Mouse (Mus musculus) lung, embryonic 16.5 days (tissue): Measurements from ENCODE around the gene Cartpt. TPM values are rescaled to one million over a fixed set of nuclear protein-coding genes. Genes with fewer than 3 reads are reported as not detected.
A peak's percentile ranks its signal among the peaks of the same experiment; 100 is the strongest.

Source experiments
- ATAC-seq: fragments of 200-750 bp; cut with Nextera tagmentation; 2 replicates; pipeline ENCODE4 v1.8.0; 2017; ENCODE audit warnings: low read depth, mild to moderate bottlenecking, moderate library complexity
- H3K27ac ChIP-seq: fragments of 300-500 bp; sonication (generic); 2 replicates; pipeline ENCODE4 v1.5.1; 2014; ENCODE audit warnings: mild to moderate bottlenecking, control low read depth, low read length
- H3K27me3 ChIP-seq: fragments of 300-500 bp; sonication (generic); 2 replicates; pipeline ENCODE4 v1.6.1; 2014; ENCODE audit warnings: low read depth, low read length, mixed read lengths; ENCODE audit not compliant: control insufficient read depth, insufficient read depth
- H3K36me3 ChIP-seq: fragments of 300-500 bp; sonication (generic); 2 replicates; pipeline ENCODE4 v1.6.1; 2014; ENCODE audit warnings: low read length; ENCODE audit not compliant: control insufficient read depth, insufficient read depth
- H3K4me1 ChIP-seq: fragments of 300-500 bp; sonication (generic); replicated peaks from 2 replicates; pipeline ENCODE4 v1.6.1; 2014; ENCODE audit warnings: low read length, mixed read lengths; ENCODE audit not compliant: control insufficient read depth, insufficient read depth
- H3K4me2 ChIP-seq: fragments of 300-500 bp; sonication (generic); 2 replicates; pipeline ENCODE4 v1.6.1; 2014; ENCODE audit warnings: low read depth, low read length, control low read depth
- H3K4me3 ChIP-seq: fragments of 300-500 bp; sonication (generic); 2 replicates; pipeline ENCODE4 v1.5.1; 2014; ENCODE audit warnings: mild to moderate bottlenecking, low read length, control low read depth
- H3K9ac ChIP-seq: fragments of 300-500 bp; sonication (generic); 2 replicates; pipeline ENCODE4 v1.6.1; 2014; ENCODE audit warnings: low read length, control low read depth
- H3K9me3 ChIP-seq: fragments of 300-500 bp; sonication (generic); 2 replicates; pipeline ENCODE4 v1.6.1; 2016; ENCODE audit warnings: low read length; ENCODE audit not compliant: control insufficient read depth
- WGBS: fragments of 180-500 bp; shearing (Covaris S2); extraction: QIAGEN DNeasy Blood & Tissue Kit; methylation state at CpG from one replicate; pipeline ENCODE4 v1.1.7; 2014; 5-methylcytosine and 5-hydroxymethylcytosine counted together
- polyA plus RNA-seq: library from polyadenylated mRNA; unstranded; fragments of >200 nt; fragmentation: Nextera tagmentation; extraction: Ambion mirVana; gene quantifications from 2 replicates; pipeline ENCODE4 v1.2.1, GENCODE M21; 2015

Cartpt gene
- 1.1 and 1.4 TPM in 2 replicates for polyA plus RNA-seq

DNA sequence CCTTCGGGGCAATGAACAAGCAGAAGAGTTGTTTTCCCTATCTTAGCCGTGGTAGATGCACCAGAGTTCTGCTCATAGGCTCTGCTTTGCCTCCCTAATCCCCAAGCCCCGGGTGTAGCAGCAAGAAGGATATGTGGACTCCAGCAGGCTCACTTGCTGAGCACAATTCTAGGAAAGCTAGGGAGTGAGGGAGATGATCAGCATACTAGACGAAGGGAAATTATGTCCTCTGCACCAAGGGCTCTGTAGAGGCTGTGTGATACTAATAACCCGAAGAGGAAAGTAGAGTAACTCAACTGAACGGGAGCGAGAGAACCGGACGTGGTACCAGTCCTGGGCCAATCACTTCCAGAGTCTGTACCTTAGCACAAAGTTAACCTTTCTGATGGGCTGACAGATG is at the start of gene Cartpt:
Gene Cartpt (minus strand): TSS at position 127 of the 400 bp plus-strand sequence.
- Histone ChIP-seq H3K4me1 (0 out of 2 replicates have a peak, but pooled peaks cover 2% of the 10 kb centered on the region), H3K9me3 (no peaks in the 10 kb centered on the region), H3K4me2 (peak within 1 kb of the TSS; percentile 25; the same call in 1 of the 2 replicates), H3K27ac (no peak within 1 kb of the TSS), H3K4me3 (no peak within 1 kb of the TSS; the same call in 1 of the 2 replicates), H3K27me3 (peaks cover 22% of the 10 kb centered on the region), H3K9ac (no peak within 1 kb of the TSS), H3K36me3 (no peaks in the 10 kb centered on the region)
- no peak for ATAC-seq
- WGBS, result 53% methylated on average over 9 of the region's 9 CpGs

DNA sequence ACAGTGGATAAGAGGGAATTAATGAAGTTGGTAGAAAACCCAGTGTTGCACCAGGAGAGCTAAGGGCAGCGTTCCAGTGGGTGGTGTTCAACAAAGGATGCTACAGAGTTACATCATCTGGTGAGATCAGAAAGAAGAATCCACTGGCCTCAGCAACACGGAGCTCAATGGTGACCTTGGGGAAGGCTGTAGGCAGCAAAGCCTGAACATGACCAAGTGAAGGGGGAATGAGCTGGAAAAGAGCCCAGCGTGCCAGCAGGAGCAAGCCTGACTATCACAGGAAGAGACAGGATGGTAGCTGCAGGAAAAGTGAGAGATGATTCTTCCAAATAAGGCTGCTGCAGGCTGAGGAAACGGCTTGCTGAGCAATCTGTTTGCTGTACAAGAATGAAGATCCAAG is 46.5 kb upstream of the Cartpt start:
- no peaks in the 10 kb centered on the region for H3K4me1 ChIP-seq
- 71% methylated on average over 4 of the region's 4 CpGs for WGBS
- no peak for ATAC-seq

DNA sequence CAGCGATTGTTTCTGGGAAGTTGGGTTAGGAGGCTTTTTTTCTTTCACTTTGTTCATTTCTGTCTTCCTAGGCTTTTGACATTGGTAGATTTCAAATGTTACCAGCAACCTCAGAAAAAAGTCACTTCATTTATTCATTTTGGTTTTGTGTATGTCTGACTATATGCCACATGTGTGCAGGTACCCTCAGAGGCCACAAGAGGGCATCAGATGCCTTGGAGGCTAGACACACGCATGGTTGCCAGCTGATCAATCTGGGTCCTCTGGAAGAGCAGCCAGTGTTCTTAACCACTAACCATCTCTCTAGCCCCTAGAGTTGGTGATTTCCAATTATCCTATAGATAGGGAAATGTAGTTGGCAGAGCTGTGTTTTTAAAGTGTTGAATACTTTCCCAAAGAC is 42.6 kb upstream of the Cartpt start:
- Histone ChIP-seq H3K27ac (no peak overlapping the region), H3K36me3 (0 out of 2 replicates have a peak, but pooled peaks cover 2% of the 10 kb centered on the region), H3K9ac (no peak overlapping the region), H3K9me3 (no peaks in the 10 kb centered on the region), H3K4me2 (no peak overlapping the region), H3K4me3 (no peak overlapping the region), H3K27me3 (no peaks in the 10 kb centered on the region), H3K4me1 (no peaks in the 10 kb centered on the region)
- no peak for ATAC-seq
- 85% methylated on average over 2 of the region's 2 CpGs for WGBS

More for the DNA sequence above, 46.5 kb upstream of the Cartpt start:
- H3K27me3 ChIP-seq, result no peaks in the 10 kb centered on the region
- H3K4me2 ChIP-seq, result no peak overlapping the region
- no peak overlapping the region for H3K4me3 ChIP-seq
- no peak overlapping the region for H3K9ac ChIP-seq
- 0 out of 2 replicates have a peak, but pooled peaks cover 2% of the 10 kb centered on the region for H3K36me3 ChIP-seq
- no peaks in the 10 kb centered on the region for H3K9me3 ChIP-seq
- H3K27ac ChIP-seq, result no peak overlapping the region

DNA sequence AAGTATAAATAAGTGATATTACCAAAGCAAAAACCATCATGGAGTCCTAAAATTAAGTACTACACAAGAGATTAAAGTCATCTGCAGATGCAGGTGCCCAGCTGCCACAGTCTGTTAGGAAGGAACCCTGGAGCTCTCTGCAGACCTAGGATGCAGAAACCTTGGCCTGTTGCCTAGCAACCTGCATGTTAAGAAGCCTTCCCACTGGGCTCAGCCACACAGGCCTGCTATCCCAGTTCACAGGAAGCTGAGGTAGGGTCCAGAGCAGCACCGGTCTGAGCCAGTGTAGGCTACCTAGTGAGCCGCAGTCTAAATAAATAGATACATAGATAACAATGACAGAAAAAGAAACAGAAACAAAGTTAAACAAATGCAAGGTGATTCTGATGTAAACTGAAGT is 39.7 kb upstream of the Cartpt start:
- Histone ChIP-seq H3K27ac (no peak overlapping the region), H3K27me3 (no peaks in the 10 kb centered on the region), H3K4me3 (no peak overlapping the region), H3K4me1 (no peaks in the 10 kb centered on the region), H3K9me3 (no peaks in the 10 kb centered on the region), H3K9ac (no peak overlapping the region), H3K4me2 (no peak overlapping the region), H3K36me3 (no peaks in the 10 kb centered on the region)
- ATAC-seq, result no peak
- WGBS, result 11% methylated on average over 2 of the region's 2 CpGs

DNA sequence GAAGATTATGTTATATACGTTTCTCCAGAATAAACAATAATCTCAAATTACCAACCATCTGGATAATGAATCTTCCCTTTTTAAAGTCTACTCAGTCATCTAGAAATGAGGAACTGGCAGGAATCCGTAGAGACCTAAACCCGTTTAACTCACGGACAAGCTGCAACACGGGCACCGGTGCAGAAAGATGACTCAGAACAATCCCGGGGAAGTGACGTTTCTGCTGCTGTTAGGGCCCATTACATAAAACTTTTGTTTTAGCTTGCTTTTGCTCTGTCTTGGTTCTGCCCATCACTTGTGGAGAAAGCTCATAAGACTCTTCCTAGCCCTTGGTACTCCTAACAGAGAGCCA is 38.4 kb upstream of the Cartpt start:
- Histone ChIP-seq H3K4me3 (no peak overlapping the region), H3K4me1 (no peaks in the 10 kb centered on the region), H3K27me3 (no peaks in the 10 kb centered on the region), H3K27ac (no peak overlapping the region), H3K9ac (no peak overlapping the region), H3K4me2 (no peak overlapping the region), H3K36me3 (no peaks in the 10 kb centered on the region), H3K9me3 (no peaks in the 10 kb centered on the region)
- no peak for ATAC-seq
- 71% methylated on average over 8 of the region's 8 CpGs for WGBS

DNA sequence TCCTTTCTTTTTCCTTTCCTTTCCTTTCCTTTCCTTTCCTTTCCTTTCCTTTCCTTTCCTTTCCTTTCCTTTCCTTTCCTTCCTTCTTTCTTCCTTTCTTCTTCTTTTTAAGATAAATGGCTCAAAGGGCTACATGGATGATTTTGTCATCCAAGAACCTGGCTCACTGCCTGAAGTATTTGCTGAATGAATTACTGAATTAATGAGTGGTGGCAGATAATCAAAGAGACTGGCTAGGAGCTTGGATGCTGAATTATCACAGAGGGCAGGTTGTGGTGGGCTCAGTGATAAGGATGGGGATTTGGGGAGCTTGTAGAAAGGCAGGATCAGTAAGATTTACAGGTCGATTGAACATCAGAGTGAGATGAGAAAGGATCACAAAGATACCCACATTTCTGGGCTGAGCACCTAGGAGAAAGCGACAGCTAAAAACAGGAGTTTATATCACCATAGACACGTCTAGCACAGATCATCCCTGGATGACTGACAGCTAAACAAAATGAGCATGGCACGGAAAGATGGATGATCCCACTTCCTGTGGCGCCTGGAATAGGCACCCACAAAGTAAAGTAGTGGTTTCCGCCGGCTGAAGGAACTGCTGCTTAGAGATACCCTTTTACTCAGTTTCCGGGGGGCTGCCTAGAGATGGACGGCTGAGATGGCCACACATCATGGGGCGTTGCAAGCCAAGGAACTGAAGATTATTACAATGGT is 37.9 kb upstream of the Cartpt start:
- H3K9ac ChIP-seq, result no peak overlapping the region
- no peaks in the 10 kb centered on the region for H3K36me3 ChIP-seq
- no peak overlapping the region for H3K4me3 ChIP-seq
- H3K9me3 ChIP-seq, result no peaks in the 10 kb centered on the region
- no peaks in the 10 kb centered on the region for H3K27me3 ChIP-seq
- no peak overlapping the region for H3K4me2 ChIP-seq
- no peak overlapping the region for H3K27ac ChIP-seq
- WGBS, result 66% methylated on average over 10 of the region's 10 CpGs
- no peak for ATAC-seq
- no peaks in the 10 kb centered on the region for H3K4me1 ChIP-seq

DNA sequence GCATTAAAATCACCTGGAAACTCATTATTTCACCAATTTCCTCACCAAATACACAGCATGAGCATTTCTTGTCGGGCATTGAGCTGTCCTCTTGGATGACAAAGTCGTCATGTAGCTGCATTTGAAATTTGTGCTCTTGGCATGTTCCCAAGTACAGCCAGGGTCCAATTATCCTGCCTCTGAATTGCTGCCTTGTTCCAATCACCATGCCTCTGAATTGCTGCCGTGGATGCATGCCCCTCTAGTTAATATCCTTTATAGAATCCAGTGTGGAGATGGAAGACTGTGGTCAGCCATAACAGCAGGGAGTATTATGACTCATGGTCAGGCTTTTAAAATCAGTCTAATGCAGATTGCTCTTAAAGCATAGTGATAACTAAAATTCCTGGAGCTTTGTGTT is 36.9 kb upstream of the Cartpt start:
- 51% methylated on average over 3 of the region's 3 CpGs for WGBS
- H3K9me3 ChIP-seq, result no peaks in the 10 kb centered on the region
- no peak overlapping the region for H3K27ac ChIP-seq
- no peaks in the 10 kb centered on the region for H3K27me3 ChIP-seq
- no peaks in the 10 kb centered on the region for H3K4me1 ChIP-seq
- H3K4me2 ChIP-seq, result no peak overlapping the region
- ATAC-seq, result no peak
- H3K36me3 ChIP-seq, result no peaks in the 10 kb centered on the region
- H3K9ac ChIP-seq, result no peak overlapping the region
- no peak overlapping the region for H3K4me3 ChIP-seq

DNA sequence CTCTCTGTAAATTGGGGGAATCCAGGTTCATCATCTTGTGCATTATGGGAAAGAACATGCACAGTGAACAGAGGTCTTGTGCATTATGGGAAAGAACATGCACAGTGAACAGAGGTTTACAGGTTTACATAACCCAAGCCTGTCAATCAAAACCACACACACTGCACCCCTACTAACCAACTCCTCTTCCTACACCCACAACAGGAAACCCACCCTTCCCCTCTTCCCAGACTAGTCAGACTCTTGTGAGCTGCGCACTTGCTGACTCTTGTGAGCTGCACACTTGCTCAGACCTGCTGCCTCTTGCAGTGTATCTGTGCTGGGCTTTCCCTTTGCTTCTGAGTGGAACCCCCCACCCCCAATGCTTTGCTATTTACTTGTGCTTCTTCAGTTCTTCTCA is 31.5 kb upstream of the Cartpt start:
- 64% methylated on average over 1 of the region's 1 CpGs for WGBS
- Histone ChIP-seq H3K9ac (no peak overlapping the region), H3K4me3 (no peak overlapping the region), H3K27me3 (no peaks in the 10 kb centered on the region), H3K27ac (no peak overlapping the region), H3K4me2 (no peak overlapping the region), H3K36me3 (no peaks in the 10 kb centered on the region), H3K4me1 (no peaks in the 10 kb centered on the region), H3K9me3 (no peaks in the 10 kb centered on the region)
- ATAC-seq, result no peak

DNA sequence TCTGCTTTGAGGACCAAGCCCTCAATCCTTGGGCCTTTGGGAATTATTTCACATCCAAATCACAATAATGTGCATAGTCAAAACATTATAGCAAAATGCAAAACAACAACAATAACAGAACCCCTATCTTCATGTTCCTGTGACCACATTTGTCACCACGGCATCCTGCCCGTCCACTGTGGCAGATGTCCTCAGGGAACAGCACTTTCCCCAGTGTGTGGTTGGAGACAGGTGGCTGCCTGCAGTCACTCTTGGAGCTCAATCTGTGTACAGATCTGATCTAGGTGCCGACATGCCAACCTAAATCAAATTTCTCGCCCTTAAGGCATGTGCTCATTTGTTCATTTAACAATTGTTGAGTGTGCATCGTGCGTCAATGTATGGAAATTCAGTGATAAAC is 30.6 kb upstream of the Cartpt start:
- 84% methylated on average over 6 of the region's 6 CpGs for WGBS
- no peak overlapping the region for H3K27ac ChIP-seq
- no peaks in the 10 kb centered on the region for H3K36me3 ChIP-seq
- no peaks in the 10 kb centered on the region for H3K4me1 ChIP-seq
- H3K4me3 ChIP-seq, result no peak overlapping the region
- no peaks in the 10 kb centered on the region for H3K9me3 ChIP-seq
- H3K4me2 ChIP-seq, result no peak overlapping the region
- no peak for ATAC-seq
- H3K9ac ChIP-seq, result no peak overlapping the region
- no peaks in the 10 kb centered on the region for H3K27me3 ChIP-seq
